Mouse (Mus musculus) CD8-positive naive resting alpha-beta T cell, adult 57 days (primary cell): ENCODE data around the gene Gpr155. TPM values are rescaled to one million over a fixed set of nuclear protein-coding genes. Genes with fewer than 3 reads are reported as not detected.

ENCODE experiments used
- total RNA-seq: library from RNA; stranded (reverse); gene quantifications from one replicate; pipeline ENCODE4 v1.2.4, GENCODE M21; 2023

The Gpr155 gene
- 11.6 TPM for total RNA-seq

DNA sequence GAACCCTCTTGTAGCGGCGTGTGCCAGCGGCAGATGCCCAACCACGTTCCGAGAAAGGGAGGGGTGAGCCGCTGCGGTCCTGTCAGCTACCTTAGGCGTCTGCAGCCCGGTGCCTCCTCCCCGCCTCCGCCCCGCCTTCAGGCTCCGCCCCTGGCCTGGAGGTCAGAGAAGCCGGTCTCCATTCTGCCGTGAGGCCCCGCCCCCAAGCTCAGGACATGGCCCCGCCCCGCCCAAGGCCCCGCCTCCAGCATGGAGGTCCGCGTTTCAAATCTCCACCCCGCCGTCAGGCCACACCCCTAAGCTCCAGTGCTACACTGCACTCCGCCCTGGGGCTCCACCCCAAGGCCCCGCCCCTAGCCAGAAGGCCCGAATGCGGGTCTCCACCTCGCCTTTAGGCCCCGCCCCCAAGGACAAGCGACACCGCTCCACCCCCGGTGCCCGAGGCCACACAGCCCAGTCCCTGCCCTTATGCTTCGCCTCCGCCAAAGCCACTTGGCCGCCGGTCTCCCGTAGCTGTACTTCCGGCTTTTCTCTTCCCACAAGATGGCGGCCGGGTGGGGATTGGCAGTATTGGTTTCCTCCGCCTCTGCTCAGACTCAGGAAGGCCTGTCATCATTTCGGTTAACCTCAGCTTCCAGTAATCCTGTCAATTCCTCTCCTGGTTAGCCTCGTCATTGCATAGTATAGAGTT, at the start of gene Gpr155:
Gene Gpr155 (minus strand): TSS at position 217 of the 691 bp plus-strand sequence.

DNA sequence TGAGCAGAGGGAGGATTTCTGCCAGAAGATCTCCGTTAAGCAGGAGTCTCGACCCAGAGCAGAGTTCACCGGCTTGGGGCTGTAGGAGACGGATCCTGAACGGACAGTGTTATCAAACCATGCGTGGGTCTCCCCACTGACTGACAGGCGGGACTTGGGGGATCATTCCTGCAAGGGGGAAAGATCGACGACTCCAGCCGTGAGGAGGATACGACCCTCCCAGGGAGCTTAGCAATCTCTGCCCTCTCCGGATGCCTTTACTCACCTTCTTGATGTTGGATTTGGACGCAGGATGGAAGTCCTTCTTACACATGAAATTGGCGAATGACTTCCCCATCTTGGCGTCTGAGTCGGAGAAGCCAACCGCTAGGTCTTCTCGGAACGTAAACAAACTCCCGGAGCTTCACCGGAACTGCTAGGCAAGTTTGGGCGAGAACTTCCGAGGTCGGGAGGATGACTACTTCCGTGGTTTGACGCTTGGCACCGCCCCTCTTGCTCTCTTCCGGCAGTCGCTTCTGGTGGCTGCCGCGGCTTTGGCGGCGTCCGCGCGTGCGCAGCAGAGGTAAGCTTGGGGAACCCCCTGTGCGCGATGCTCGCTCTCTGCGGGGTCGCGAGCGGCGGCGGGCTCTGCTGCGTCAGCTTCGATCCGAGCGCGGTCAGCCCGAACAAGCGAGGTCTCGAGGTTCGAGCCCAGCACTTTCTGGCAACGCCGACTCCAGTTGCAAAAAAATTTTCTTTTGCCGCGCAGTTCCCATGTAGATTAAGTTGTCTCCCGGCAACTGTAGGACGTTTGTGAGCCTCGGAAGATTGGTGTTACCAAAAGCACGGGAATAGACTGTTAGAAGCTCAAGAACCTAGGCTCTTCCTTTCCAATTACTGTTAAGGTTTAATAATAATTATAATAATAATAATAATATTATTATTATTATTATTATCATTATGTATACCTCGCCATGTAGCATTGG, 73.9 kb downstream of the Gpr155 start, which contains the start of the genes Scrn3 and Cir1:
Gene Scrn3 (plus strand): TSS at position 450 of the 965 bp plus-strand sequence.
Gene Cir1 (minus strand): TSS at position 550 of the 965 bp plus-strand sequence.

Other genes starting within 250 kb of the Gpr155 start
- 32.2 TPM for gene Ola1, start 167.6 kb downstream of the Gpr155 start, total RNA-seq
- not detected for gene Sp9, start 114.6 kb downstream of the Gpr155 start, total RNA-seq
- 3.0 TPM for gene Scrn3, start 74.0 kb downstream of the Gpr155 start, total RNA-seq
- 25.4 TPM for gene Cir1, start 73.9 kb downstream of the Gpr155 start, total RNA-seq
- 186 TPM for gene Wipf1, start 143.2 kb upstream of the Gpr155 start, total RNA-seq
- not detected for gene Chrna1, start 193.8 kb upstream of the Gpr155 start, total RNA-seq